Mouse (Mus musculus) neural tube, embryonic 11.5 days (tissue): ENCODE results near the gene Preb. TPM values are rescaled to one million over a fixed set of nuclear protein-coding genes. Genes with fewer than 3 reads are reported as not detected.

ENCODE experiments used
- ATAC-seq: fragments of 200-750 bp; cut with Nextera tagmentation; 2 replicates; pipeline ENCODE4 v1.8.0; 2017; ENCODE audit warnings: moderate number of reproducible peaks, mild to moderate bottlenecking, moderate TSS enrichment, moderate library complexity; ENCODE audit not compliant: insufficient read depth, low FRiP score, low TSS enrichment
- DNase-seq: peaks from one replicate; pipeline ENCODE4 v3.0.0-alpha.2; 2015; ENCODE audit warnings: low spot score
- H3K27ac ChIP-seq: fragments of 300-500 bp; sonication (generic); 2 replicates; pipeline ENCODE4 v1.5.1; 2014; ENCODE audit warnings: low read depth, mild to moderate bottlenecking, low read length
- H3K27me3 ChIP-seq: fragments of 300-500 bp; sonication (generic); 2 replicates; pipeline ENCODE4 v1.6.1; 2014; ENCODE audit warnings: mild to moderate bottlenecking, low read length, mixed read lengths; ENCODE audit not compliant: control insufficient read depth, insufficient read depth
- H3K36me3 ChIP-seq: fragments of 300-500 bp; sonication (generic); 2 replicates; pipeline ENCODE4 v1.6.1; 2014; ENCODE audit warnings: mild to moderate bottlenecking, low read length, moderate library complexity, mixed read lengths; ENCODE audit not compliant: control insufficient read depth, insufficient read depth
- H3K4me1 ChIP-seq: fragments of 300-500 bp; sonication (generic); 2 replicates; pipeline ENCODE4 v1.6.1; 2014; ENCODE audit warnings: low read length, mixed read lengths; ENCODE audit not compliant: control insufficient read depth, insufficient read depth
- H3K4me2 ChIP-seq: fragments of 300-500 bp; sonication (generic); 2 replicates; pipeline ENCODE4 v1.6.1; 2014; ENCODE audit warnings: low read depth, mild to moderate bottlenecking, moderate library complexity
- H3K4me3 ChIP-seq: fragments of 300-500 bp; sonication (generic); 2 replicates; pipeline ENCODE4 v1.5.1; 2014; ENCODE audit warnings: low read depth, low read length
- H3K9ac ChIP-seq: fragments of 300-500 bp; sonication (generic); 2 replicates; pipeline ENCODE4 v1.6.1; 2014; ENCODE audit warnings: mild to moderate bottlenecking, low read length
- H3K9me3 ChIP-seq: fragments of 300-500 bp; sonication (generic); 2 replicates; pipeline ENCODE4 v1.6.1; 2016; ENCODE audit warnings: low read length; ENCODE audit not compliant: control insufficient read depth
- WGBS: fragments of 180-500 bp; shearing (Covaris S2); extraction: QIAGEN DNeasy Blood & Tissue Kit; methylation state at CpG from one replicate; pipeline ENCODE4 v1.1.7; 2014; 5-methylcytosine and 5-hydroxymethylcytosine counted together
- polyA plus RNA-seq: library from polyadenylated mRNA; unstranded; fragments of >200 nt; fragmentation: Nextera tagmentation; extraction: Ambion mirVana; gene quantifications from 2 replicates; pipeline ENCODE4 v1.2.1, GENCODE M21; 2014

The Preb gene
- polyA plus RNA-seq, 1 experiment from 2014 or later: 108 TPM

DNA sequence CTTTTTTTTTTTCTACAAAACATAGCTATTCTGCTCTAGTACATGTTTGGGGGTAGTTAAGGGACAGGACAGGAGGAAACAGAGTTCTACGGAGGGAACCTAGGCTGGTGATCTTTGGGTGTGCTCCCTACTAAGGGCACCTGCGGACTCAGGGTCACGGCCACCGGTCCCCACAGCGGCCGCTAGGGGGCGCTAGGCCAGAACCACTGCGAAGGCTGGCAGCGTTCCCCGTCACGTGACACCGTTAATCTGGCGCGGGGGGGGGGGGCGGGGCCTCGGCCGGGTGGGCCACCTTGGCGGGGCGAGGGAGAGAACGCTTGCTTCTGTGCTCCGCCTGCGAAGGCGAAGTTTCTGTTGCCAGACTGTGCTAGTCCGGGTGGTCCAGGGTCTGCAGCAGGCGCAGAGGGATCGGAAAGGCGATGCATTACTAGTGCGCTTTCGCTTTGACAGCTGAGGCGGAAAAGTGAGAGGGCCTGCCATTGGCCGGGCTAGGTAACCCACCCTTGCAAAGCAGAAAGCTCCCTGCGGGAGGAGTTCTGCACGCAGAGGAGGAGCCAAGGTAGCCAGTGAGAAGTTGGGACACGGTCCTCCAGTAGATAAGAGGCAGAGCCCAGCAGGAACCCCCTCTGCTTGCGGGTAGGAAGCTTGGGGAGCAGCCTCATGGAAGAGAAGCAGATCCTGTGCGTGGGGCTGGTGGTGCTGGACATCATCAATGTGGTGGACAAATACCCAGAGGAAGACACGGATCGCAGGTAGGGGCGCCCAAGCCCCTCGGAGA lies 38.7 kb downstream of the Preb start, which contains the start of gene Khk:
Khk (plus strand) TSS at position 176 of the 778 bp plus-strand sequence.
- Histone ChIP-seq H3K4me2 (peak within 1 kb of the TSS; percentile 82), H3K9ac (peak within 1 kb of the TSS; percentile 57), H3K36me3 (peaks cover 4% of the 10 kb centered on the region; the same call in 1 of the 2 replicates), H3K4me3 (peak within 1 kb of the TSS; percentile 40), H3K27me3 (no peaks in the 10 kb centered on the region), H3K9me3 (no peaks in the 10 kb centered on the region), H3K4me1 (peaks cover 8% of the 10 kb centered on the region), H3K27ac (peak within 1 kb of the TSS; percentile 9; the same call in 1 of the 2 replicates)
- under 1% methylated on average over 40 of the region's 40 CpGs for WGBS
- DNase-seq (peak; percentile 92), ATAC-seq (peak; percentile 80)

DNA sequence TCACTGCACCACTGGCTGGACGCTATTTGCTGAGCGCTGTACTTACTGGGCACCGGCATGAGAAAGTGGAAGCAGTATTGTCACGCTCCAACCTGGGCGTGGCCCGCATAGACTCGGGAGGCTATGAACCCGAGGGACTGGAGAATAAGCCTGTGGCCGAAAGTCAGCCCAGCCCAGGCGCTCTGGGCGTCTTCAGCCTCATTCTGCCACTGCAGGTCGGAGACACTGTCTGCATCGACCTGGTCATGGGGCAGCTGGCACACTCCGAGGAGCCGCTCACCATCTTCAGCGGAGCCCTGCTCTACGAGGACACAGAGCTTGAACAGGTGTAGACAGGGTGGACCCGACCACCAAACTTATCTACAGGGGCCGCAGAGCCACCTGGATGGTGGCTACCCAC lies 39.5 kb downstream of the Preb start:
- Histone ChIP-seq H3K9ac (no peak overlapping the region), H3K27me3 (no peaks in the 10 kb centered on the region), H3K4me3 (no peak overlapping the region), H3K4me2 (0 out of 2 replicates have a peak overlapping the region, but pooled peaks have one; percentile 82), H3K36me3 (peaks cover 4% of the 10 kb centered on the region; the same call in 1 of the 2 replicates), H3K27ac (no peak overlapping the region), H3K9me3 (no peaks in the 10 kb centered on the region), H3K4me1 (peaks cover 8% of the 10 kb centered on the region)
- DNase-seq (no peak), ATAC-seq (no peak)
- 57% methylated on average over 19 of the region's 19 CpGs for WGBS

GRCm38 (mm10) chr5:30919831-30920614 lies 40.1 kb downstream of the Preb start:
- H3K4me1 ChIP-seq: peaks cover 10% of the 10 kb centered on the region
- no peaks in the 10 kb centered on the region for H3K9me3 ChIP-seq
- no peaks in the 10 kb centered on the region for H3K27me3 ChIP-seq
- H3K4me2 ChIP-seq: no peak overlapping the region
- H3K27ac ChIP-seq: no peak overlapping the region
- H3K9ac ChIP-seq: no peak overlapping the region
- no peak for ATAC-seq
- WGBS: 65% methylated on average over 11 of the region's 11 CpGs
- H3K4me3 ChIP-seq: no peak overlapping the region
- peaks cover 4% of the 10 kb centered on the region; the same call in 1 of the 2 replicates for H3K36me3 ChIP-seq
- DNase-seq: no peak

DNA sequence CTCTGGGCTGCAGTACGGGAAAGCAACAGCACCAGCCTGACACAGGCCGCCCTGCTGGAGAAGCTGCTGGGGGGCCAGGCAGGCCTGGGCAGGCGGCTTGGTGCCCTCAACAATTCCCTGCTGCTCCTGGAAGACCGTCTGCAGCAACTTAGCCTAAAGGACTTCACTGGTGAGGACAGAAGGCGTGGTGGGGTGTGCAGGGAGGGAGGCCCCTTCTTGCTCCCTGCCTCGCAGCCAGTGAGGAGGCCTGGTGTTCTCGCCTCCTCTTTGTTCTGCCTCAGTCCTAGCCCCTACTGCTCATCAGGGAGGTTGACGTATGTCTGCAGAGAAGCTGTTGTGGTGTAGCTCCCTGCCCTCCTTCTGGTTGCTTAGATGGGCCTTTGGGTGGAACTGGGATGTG lies 41.5 kb downstream of the Preb start:
- peaks cover 4% of the 10 kb centered on the region; the same call in 1 of the 2 replicates for H3K36me3 ChIP-seq

DNA sequence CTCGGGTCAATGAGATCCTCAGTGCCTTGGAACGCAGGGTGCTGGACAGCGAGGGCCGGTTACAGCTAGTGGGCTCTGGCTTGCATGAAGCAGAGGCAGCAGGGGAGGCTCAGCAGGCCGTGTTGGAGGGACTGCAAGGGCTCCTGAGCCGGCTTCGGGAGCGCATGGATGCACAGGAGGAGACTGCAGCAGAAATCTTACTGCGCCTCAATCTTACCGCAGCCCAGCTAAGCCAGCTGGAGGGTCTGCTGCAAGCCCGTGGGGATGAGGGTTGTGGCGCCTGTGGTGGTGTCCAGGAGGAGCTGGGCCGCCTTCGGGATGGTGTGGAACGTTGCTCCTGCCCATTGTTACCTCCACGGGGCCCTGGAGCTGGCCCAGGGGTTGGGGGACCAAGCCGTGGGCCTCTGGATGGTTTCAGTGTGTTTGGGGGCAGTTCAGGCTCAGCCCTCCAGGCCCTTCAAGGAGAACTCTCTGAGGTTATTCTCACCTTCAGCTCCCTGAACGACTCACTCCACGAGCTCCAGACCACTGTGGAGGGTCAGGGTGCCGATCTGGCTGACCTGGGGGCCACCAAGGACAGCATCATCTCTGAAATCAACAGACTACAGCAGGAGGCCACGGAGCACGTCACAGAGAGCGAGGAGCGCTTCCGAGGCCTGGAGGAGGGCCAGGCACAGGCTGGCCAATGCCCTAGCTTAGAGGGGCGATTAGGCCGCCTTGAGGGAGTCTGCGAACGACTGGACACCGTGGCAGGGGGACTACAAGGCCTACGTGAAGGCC lies 42.1 kb downstream of the Preb start:
- Histone ChIP-seq H3K4me3 (no peak overlapping the region), H3K4me2 (no peak overlapping the region)

More for the DNA sequence above, 41.5 kb downstream of the Preb start:
- Histone ChIP-seq H3K4me3 (no peak overlapping the region), H3K4me1 (peaks cover 17% of the 10 kb centered on the region), H3K9ac (no peak overlapping the region), H3K4me2 (no peak overlapping the region), H3K27ac (no peak overlapping the region), H3K27me3 (no peaks in the 10 kb centered on the region), H3K9me3 (no peaks in the 10 kb centered on the region)
- WGBS: 81% methylated on average over 8 of the region's 8 CpGs
- no peak for DNase-seq
- no peak for ATAC-seq

GRCm38 (mm10) chr5:30917348-30917747 lies 42.8 kb downstream of the Preb start:
- H3K4me2 ChIP-seq: no peak overlapping the region
- H3K4me3 ChIP-seq: no peak overlapping the region
- H3K27me3 ChIP-seq: no peaks in the 10 kb centered on the region
- peaks cover 4% of the 10 kb centered on the region; the same call in 1 of the 2 replicates for H3K36me3 ChIP-seq
- ATAC-seq (no peak), DNase-seq (no peak)
- WGBS: 87% methylated on average over 11 of the region's 11 CpGs
- H3K4me1 ChIP-seq: peaks cover 22% of the 10 kb centered on the region
- H3K9ac ChIP-seq: no peak overlapping the region
- H3K9me3 ChIP-seq: no peaks in the 10 kb centered on the region
- no peak overlapping the region for H3K27ac ChIP-seq

More for the DNA sequence above, 42.1 kb downstream of the Preb start:
- DNase-seq (no peak), ATAC-seq (no peak)
- no peak overlapping the region for H3K27ac ChIP-seq
- no peaks in the 10 kb centered on the region for H3K27me3 ChIP-seq
- 87% methylated on average over 31 of the region's 31 CpGs for WGBS
- peaks cover 17% of the 10 kb centered on the region for H3K4me1 ChIP-seq
- H3K9ac ChIP-seq: no peak overlapping the region
- no peaks in the 10 kb centered on the region for H3K9me3 ChIP-seq
- peaks cover 4% of the 10 kb centered on the region; the same call in 1 of the 2 replicates for H3K36me3 ChIP-seq

DNA sequence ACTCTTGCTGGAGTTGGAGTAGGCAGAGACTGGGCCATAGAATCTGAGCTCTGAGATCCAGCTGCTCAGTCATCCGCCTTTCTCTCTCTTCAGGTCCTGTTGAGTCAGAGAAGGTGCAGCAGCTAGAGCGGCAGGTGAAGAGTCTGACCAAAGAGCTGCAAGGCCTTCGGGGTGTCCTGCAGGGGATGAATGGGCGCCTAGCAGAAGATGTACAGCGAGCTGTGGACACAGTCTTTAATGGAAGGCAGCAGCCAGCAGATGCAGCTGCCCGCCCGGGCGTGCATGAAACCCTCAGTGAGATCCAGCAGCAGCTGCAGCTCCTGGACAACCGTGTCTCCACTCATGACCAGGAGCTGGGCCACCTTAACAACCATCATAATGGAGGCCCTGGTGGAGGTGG lies 43.3 kb downstream of the Preb start:
- 93% methylated on average over 9 of the region's 9 CpGs for WGBS
- H3K4me1 ChIP-seq: peaks cover 18% of the 10 kb centered on the region
- no peaks in the 10 kb centered on the region for H3K27me3 ChIP-seq
- ATAC-seq: no peak
- DNase-seq: no peak
- H3K9me3 ChIP-seq: no peaks in the 10 kb centered on the region
- no peak overlapping the region for H3K4me2 ChIP-seq
- no peak overlapping the region for H3K4me3 ChIP-seq
- no peak overlapping the region for H3K27ac ChIP-seq
- peaks cover 4% of the 10 kb centered on the region; the same call in 1 of the 2 replicates for H3K36me3 ChIP-seq
- H3K9ac ChIP-seq: no peak overlapping the region

DNA sequence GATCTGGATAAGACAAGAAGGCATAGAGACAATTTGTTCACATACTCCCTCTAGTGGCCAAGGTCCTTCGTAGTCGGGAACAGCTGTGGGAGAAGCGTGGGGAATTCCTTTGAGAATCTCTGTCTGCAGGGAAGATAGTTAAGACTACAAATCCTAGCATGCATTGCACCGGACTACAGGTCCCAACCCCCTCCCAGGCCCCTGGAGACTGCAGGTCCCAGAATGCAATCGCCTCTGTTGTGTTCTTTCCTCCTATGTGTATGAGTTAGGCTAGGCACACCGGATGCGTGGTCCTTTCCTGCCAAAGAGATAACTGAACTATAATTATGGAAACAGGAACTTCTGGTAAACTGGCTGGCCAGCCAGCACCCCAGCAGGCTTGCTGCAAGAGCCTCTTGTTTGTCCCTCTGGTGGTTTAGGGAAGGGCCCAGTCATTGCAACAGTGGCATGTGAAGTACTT lies 44.2 kb downstream of the Preb start:
- Histone ChIP-seq H3K9ac (no peak overlapping the region), H3K4me1 (peaks cover 15% of the 10 kb centered on the region), H3K36me3 (peaks cover 4% of the 10 kb centered on the region; the same call in 1 of the 2 replicates)

More for the DNA sequence above, 44.2 kb downstream of the Preb start:
- 0 out of 2 replicates have a peak overlapping the region, but pooled peaks have one; percentile 33 for H3K4me3 ChIP-seq
- no peaks in the 10 kb centered on the region for H3K9me3 ChIP-seq
- H3K27me3 ChIP-seq: no peaks in the 10 kb centered on the region
- DNase-seq (peak; percentile 86), ATAC-seq (peak; percentile 85)
- H3K4me2 ChIP-seq: peak overlapping the region; percentile 23
- H3K27ac ChIP-seq: no peak overlapping the region
- 8% methylated on average over 7 of the region's 7 CpGs for WGBS
